Mouse (Mus musculus) Muller cell, postnatal 12 days (primary cell): Measurements from ENCODE around the gene Klhl5.
A peak's percentile ranks its signal among the peaks of the same experiment; 100 is the strongest.
"Not testable (repeated sequence)": the region's sequence is repeated elsewhere in the genome, so short reads cannot be mapped to it uniquely, and the experiment has no call there.

Experiments used
- DNase-seq: peaks from one replicate; pipeline ENCODE4 v3.0.0-alpha.2; 2015; ENCODE audit errors: inconsistent ontology term

Gene Klhl5

GRCm38 (mm10) chr5:65097457-65097856 lies 9.9 kb upstream of the Klhl5 start:
- DNase-seq, result no peak

- no peak for DNase-seq
Observed at GRCm38 (mm10) chr5:65100002-65100401, 7.3 kb upstream of the Klhl5 start.

GRCm38 (mm10) chr5:65101209-65101608 lies 6.1 kb upstream of the Klhl5 start:
- no peak for DNase-seq

GRCm38 (mm10) chr5:65101621-65102020 lies 5.7 kb upstream of the Klhl5 start:
- DNase-seq, result no peak

GRCm38 (mm10) chr5:65102026-65102640 lies 5.2 kb upstream of the Klhl5 start:
- DNase-seq, result no peak

- DNase-seq, result no peak
Observed at GRCm38 (mm10) chr5:65102641-65103042, 4.7 kb upstream of the Klhl5 start.

- DNase-seq, result peak; percentile 62
Observed at GRCm38 (mm10) chr5:65107773-65108432, 564 bp downstream of the Klhl5 start.

- DNase-seq, result not testable (repeated sequence)
Observed at GRCm38 (mm10) chr5:65112225-65112624, 4.9 kb downstream of the Klhl5 start.

- no peak for DNase-seq
Observed at GRCm38 (mm10) chr5:65113323-65113722, 6.0 kb downstream of the Klhl5 start.

- DNase-seq, result no peak
Observed at GRCm38 (mm10) chr5:65116789-65117188, 9.4 kb downstream of the Klhl5 start.

GRCm38 (mm10) chr5:65119495-65119894 lies 12.2 kb downstream of the Klhl5 start:
- DNase-seq, result no peak

- no peak for DNase-seq
Observed at GRCm38 (mm10) chr5:65119918-65120317, 12.6 kb downstream of the Klhl5 start.

GRCm38 (mm10) chr5:65122616-65123015 lies 15.3 kb downstream of the Klhl5 start:
- no peak for DNase-seq

- no peak for DNase-seq
Observed at GRCm38 (mm10) chr5:65126137-65126536, 18.8 kb downstream of the Klhl5 start.

GRCm38 (mm10) chr5:65128481-65128880 lies 21.1 kb downstream of the Klhl5 start:
- DNase-seq, result no peak

- DNase-seq, result peak; percentile 41
Observed at GRCm38 (mm10) chr5:65130528-65131210, 23.3 kb downstream of the Klhl5 start.

- DNase-seq, result peak; percentile 56
Observed at GRCm38 (mm10) chr5:65131211-65131879, 24.0 kb downstream of the Klhl5 start.

- DNase-seq, result no peak
Observed at GRCm38 (mm10) chr5:65136159-65136558, 28.8 kb downstream of the Klhl5 start.

- DNase-seq, result no peak
Observed at GRCm38 (mm10) chr5:65137073-65137472, 29.7 kb downstream of the Klhl5 start.

- DNase-seq, result no peak
Observed at GRCm38 (mm10) chr5:65141242-65141641, 33.9 kb downstream of the Klhl5 start.

GRCm38 (mm10) chr5:65142247-65142646 lies 34.9 kb downstream of the Klhl5 start:
- DNase-seq, result no peak

- DNase-seq, result no peak
Observed at GRCm38 (mm10) chr5:65145499-65146101, 38.3 kb downstream of the Klhl5 start.
